Mouse (Mus musculus) heart, postnatal 14 days (tissue): Measurements from ENCODE around the gene Impg1. TPM values are rescaled to one million over a fixed set of nuclear protein-coding genes. Genes with fewer than 3 reads are reported as not detected.
"Not testable (repeated sequence)": the region's sequence is repeated elsewhere in the genome, so short reads cannot be mapped to it uniquely, and the experiment has no call there.

Experiments
- DNase-seq, 2 experiments: peaks; one replicate each; pipeline ENCODE4 v3.0.0; 2021 to 2022
- intact Hi-C: fragments of 180-260 bp; cut with DNase I; formaldehyde crosslinking; loops from one replicate; pipeline ENCODE4 v1.15.1; 2025
- total RNA-seq, 2 experiments: library from RNA; stranded (reverse); gene quantifications; 2 replicates each; pipeline ENCODE4 v1.2.3; 2021

Impg1 gene
- total RNA-seq, 2 experiments from 2014 or later: not detected

DNA sequence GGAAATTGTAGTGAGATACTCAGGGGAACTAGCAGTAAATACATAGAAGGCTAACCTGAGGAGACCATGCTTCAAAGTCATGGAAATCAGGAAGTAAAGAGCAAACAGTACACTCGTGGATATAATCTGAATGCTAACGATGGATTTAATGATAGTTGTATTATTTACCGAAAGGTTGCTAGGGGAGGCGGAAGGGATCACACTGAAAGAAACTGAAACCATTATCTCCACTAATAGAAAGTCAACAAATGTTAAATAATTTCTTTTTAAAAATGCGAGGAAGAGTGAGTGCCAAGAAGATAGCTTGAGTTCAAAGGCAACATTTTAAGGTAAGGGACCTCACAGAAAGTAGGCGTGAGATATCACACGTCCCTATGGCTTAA is 114.0 kb downstream of the Impg1 start:
- intact Hi-C loops: no loop called here
- DNase-seq: no peak

DNA sequence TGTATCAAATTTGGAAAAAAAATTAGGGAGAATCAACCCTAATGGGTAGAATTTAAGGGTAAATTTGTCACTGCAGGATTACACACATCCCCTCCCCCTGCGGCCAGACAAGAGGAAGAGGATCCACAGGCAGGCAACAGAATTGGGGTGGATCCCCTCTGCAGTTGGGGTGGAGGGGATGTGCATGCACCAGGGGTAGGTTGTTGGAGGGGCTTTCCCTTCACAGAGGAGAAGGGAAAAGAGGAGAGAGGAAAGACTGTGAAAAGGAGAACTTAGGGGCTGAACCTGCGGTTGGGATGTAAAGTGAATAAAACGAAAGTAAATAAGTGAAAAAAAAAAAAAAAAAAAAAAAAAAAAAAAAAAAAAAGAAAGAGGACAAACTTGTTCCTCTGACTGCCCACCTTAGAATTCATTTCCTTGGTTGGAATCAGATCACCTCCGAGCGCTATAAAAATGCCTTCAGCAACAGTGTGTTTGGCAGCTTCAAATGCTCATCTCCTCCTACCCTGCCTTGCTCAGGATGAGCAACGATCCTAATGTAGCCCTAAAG is 120.8 kb downstream of the Impg1 start:
- DNase-seq: no peak
- intact Hi-C loops: no loop called here

DNA sequence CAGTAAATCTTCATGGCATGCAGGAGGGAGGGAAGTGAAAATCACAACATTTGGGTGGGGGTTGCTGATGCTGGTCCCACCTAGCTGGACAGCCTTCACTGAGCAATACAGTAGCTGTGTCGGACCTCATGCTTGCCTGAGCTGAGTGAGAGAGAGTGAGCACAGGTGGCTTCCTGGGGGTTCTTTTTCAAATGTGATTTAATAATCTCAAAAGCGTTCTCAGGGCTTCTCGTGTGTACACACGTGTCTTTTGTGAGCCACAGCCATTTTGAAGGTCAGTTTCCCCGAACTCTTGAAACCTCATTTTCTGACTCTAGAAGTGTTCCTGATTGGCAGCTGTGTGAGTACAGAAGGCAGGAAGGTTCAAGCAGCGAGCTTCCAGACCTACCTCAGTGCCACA is 122.8 kb downstream of the Impg1 start:
- intact Hi-C loops: no loop called here
- DNase-seq: no peak

DNA sequence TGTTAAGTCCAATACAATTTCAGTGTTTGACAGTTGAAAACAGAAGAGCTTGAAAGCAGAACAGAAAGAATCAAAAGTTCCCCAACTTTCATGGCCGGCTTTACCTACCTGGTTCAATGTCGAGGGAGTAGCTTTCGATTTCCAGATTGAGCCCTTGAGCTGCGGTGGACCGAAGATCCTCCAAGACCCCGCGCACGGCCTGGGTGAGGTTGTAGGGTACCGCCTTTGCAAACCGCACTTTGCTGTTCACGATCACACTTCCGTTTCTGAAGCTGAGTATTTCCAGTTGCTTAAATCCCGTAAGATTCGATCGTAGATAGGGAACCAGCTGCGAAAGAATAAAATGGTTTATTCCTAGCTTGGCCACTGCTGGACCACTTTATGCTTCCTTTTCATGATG is 123.5 kb downstream of the Impg1 start:
- no peak for DNase-seq
- intact Hi-C loops: no loop called here

DNA sequence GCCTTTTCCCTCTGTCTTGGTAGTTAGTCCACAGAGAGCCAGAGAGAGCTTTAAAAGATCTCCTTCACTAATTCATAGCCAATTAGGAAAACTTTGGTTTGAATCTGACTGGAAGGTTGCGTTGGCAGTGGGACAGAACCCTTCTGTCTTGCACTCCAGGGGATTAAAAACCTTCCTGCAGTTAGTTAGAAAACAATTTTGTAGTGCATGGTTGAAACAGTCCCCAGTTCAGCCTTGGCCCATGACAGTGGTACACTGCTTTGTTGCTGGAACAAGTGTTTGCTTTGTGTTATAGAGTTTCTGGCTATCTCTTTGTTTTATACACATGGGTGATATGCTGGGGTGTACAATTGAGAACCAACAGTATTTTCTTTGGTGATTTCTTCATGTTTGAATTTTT is 124.4 kb downstream of the Impg1 start:
- intact Hi-C loops: no loop called here
- DNase-seq: no peak

DNA sequence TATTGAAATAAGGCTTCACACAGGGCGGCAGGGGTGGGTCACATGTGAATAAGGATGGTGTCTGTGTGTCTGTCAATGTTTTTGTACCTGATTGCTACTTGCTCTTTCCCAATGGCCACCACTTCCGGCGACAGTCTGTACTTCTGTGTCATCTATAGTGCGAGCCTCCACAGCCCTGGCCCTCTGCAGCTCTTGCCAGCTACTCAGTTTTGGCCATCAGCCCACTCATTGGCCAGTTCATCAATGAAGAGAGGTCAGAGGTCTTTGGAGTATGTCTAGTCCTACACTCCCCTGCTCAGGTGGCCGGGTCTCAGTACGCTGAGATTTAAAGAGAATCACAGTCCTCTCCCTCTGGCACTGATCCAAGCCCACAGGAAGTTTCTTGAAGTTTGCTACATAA is 127.3 kb downstream of the Impg1 start:
- intact Hi-C loops: loop anchor here (10.0 kb wide), 2 partner anchors 877 to 1287 kb away; no protein-coding TSS in a partner anchor
- DNase-seq: no peak

DNA sequence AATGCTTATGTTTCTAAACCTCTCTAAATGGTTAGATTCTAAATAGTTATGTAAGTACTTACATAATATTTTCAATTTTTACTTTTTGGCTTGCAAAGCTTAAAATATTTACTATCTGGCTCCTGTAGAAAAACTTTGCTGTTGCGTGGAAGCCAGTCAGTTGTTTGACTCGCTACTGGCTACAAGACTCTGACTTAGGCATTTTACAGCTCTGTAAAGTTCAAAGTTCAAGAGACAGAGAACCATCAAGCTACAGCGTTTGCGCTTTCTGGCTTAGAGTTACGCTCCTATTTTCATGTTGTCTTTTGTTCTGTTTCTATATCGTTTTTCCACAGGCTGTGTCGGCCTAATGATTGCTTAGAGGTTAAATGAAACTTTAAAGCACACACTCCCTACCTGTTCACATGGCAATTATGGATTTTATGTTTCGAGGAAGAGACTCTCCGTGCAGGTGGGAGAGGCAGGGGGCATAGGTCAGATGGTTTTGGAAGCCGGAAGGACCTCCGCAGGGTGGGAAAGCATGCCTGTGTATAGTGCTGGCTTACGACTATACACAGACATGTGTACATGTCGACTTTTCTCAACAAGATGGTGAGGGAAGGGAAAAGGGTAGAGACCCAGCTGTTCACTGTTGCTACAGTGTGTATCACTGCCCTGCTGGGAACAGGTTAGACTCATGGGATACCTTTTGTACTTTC is 129.5 kb downstream of the Impg1 start:
- intact Hi-C loops: loop anchor here (10.0 kb wide), 2 partner anchors 879 to 1289 kb away; no protein-coding TSS in a partner anchor

DNA sequence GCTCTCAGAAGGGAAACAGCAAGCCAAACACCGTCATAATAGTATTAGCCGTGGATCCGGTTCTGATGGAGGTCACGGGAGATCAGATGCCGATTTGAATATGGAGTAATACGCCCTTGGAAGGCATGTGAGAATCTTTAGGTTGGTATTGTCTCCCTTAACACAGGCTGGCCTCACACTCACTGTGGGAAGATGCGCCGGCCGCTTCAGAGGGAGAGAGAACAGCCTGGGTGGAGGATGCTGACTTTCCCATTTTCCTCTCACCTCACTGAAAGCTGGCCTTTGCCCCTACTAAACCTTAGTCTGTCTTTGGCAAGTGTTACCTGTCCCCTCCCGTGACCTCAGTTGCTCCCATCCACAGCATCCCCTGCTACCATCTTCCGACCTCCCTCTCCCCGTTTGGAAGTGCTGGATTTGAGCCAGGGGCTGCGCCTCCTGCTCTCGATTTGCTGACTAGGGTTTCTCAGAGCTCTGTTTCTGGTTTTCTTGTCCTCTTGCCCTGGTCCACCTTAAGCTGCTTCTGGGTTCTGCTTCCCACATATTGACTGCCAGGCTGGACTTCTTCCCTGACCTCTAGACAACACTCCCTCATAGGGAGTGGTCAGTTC is 131.2 kb downstream of the Impg1 start:
- intact Hi-C loops: loop anchor here (10.0 kb wide), 2 partner anchors 881 to 1291 kb away; no protein-coding TSS in a partner anchor

More for the DNA sequence above, 129.5 kb downstream of the Impg1 start:
- no peak for DNase-seq

DNA sequence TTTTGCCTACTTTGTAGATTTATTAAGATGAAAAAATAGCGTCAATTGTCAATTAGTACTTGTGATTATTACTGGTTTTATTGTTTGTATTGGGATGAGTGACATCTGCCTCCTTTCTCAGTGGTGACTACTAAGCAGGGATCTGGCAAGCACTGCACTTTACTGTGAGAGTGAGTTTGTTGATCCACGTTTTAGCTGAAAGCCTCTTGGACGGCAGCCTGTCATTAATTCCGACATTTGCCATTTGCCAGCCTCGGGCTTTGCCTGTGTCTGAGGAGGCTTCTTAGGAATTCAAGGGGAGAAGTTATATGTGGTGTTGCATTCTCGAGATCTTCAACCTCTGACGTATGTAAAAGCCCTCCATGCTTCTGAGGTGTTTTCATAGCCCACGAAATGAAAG is 131.8 kb downstream of the Impg1 start:
- no peak for DNase-seq
- intact Hi-C loops: loop anchor here (10.0 kb wide), 2 partner anchors 881 to 1291 kb away; no protein-coding TSS in a partner anchor

More for the DNA sequence above, 131.2 kb downstream of the Impg1 start:
- DNase-seq: peak in 1 of 2 experiments; percentile 4

DNA sequence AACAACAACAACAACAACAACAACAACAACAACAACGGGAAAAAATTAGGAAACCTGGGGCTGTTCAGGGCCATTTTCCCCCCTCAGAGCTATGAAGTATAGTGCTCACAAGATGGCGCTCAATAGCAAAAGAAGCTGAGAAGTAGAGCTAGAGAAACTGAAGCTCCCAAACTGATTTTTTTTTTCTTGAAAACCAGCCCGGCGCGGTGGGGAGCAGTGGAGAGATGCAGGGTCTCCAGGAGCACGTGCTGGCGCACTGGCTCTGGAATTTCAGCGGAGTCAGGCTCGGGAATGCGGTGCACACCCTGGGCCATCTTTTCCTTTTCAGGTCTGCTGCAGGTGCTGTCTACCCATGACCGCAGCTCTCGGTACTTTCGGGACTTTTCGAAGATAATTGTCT is 133.1 kb downstream of the Impg1 start:
- DNase-seq: peak; percentile 5 to 26
- intact Hi-C loops: loop anchor here (10.0 kb wide), 2 partner anchors 883 to 1293 kb away; no protein-coding TSS in a partner anchor

DNA sequence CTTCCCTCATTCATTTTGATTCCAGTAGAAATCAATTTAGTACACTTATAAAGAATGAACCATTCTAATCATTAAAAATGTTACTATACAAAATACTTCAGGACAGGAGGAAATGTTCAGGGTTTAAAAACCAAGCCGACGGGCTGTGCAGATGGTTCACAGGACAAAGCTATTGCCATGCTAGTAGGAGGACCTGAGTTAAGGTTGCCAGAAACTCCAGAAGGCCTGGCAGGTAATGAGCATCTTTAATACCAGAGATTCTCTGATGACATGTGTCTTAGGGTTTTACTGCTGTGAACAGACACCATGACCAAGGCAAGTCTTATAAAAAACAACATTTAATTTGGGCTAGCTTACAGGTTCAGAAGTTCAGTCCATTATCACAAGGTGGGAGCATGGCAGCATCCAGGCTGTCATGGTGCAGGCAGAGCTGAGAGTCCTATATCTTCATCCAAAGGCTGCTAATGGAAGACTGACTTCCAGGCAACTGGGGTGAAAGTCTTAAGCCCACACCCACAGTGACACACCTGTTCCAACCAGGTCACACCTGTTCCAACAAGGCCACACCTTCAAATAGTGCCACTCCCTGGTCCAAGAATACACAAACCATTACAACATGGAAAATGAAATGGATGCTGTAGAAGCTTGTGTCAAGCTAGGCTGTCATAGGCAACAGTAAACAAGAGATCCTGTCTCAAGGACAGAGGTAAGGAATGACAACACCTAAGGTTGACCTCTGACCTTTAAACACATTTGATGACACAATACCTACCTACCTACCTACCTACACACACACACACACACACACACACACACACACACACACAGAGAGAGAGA is 144.0 kb downstream of the Impg1 start:
- DNase-seq, intact Hi-C loops: not testable (repeated sequence)

DNA sequence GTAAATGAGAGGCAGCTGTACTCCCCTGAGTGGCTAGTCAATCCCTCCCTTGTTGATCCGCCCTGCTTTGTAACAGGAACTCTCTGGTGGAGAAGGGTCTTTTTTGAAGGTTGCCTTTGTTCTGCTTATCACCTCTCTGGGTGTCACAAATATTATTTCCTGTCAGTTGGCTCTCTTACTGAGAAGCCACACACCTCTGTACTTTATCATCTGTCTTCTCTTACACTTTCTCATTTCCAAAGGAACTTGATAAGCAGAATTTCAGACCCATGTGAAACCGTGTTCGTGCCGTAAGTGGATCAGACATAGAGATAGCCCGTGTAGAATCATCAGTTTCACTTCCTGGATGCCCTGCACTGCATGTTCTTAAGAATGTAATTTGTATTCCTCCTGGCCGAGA is 147.3 kb downstream of the Impg1 start:
- intact Hi-C loops: no loop called here
- DNase-seq: no peak

DNA sequence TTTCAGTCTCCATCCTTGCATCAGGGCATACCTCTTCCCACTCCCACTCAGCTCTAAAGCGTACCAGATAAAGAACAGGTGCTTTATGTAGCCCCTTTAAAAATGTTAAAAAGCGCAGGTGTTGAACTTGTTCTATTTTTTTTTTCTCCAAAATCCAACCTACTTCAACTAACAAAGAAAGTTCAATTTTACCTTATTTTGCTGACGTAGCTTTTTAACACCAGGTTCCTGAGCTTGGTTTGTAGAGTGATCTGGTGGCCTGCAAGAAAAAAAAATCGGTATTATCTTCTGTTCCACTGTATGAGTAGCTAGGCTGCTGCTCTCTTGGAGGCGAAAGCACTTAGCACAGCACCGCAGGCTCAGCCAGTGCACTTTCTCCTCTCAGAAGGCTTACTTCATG is 149.4 kb downstream of the Impg1 start:
- intact Hi-C loops: no loop called here
- DNase-seq: no peak

DNA sequence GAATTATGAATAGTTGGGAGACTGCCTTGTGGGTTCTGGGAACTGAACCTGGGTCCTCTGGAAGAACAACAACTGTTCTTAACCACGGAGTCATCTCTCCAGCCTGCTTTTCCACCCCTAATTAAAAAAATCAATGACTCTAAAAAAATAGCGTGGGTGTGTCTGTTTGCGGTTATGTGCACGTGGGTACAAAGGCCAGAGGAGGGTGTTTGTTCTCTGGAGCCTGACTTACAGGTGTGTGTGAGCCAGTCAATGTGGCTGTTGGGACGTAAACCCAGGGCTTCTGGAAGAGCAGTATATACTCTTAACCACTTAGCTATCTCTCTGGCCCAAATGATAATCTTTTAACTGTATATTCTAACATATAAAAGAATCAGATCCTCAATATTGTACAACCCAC is 151.7 kb downstream of the Impg1 start:
- DNase-seq: no peak
- intact Hi-C loops: no loop called here

DNA sequence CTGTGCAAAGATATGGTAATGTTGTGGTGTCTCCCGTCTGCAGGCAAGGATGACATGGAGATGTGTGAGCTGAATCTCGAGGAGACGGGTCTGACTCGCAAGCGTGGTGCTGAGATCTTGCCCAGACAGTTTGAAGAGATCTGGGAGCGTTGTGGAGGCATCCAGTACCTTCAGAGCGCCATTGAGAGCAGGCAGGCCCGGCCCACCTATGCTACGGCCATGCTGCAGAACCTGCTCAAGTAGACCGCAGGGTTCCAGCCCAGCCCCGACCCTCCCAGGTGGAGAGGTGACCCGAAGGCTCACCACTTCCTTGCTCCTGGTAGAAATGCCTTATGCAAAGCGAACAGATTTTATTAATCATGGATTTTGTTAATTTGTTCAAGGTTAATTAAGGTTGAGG is 157.7 kb downstream of the Impg1 start:
- DNase-seq: no peak
- intact Hi-C loops: no loop called here

DNA sequence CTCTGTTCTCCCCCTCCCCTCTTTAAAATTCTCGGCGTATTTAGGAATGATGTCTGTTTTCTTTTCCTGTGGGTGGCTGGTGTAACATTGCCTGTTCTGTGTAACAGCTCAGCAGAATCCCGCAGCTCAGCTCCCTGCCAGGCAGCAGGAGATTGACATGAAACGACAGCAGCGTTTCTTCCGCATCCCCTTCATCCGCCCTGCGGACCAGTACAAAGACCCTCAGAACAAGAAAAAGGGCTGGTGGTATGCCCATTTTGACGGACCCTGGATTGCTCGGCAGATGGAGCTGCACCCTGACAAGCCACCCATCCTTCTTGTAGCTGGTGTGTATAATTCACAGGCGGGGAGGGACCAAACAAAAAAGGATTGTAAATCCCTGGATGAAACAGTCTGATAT is 158.4 kb downstream of the Impg1 start:
- intact Hi-C loops: no loop called here
- no peak for DNase-seq

DNA sequence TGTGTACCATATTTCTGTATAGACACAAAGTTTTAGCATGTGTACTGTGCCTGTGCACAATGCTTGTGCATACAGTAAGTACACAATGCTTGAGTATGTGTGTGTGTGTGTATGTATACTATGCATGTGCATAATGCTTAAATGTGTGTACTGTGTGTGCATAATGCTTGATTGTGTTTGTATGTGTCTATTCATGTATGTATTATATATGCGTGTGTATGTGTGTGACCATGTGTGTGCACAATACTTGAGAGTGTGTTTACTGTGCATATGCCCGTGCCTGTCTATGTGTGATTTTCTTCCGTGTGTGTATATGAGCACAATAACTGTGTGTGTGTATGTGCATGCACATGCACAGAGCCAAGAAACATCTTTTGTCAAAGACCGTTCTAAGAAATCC is 158.9 kb downstream of the Impg1 start:
- no peak for DNase-seq
- intact Hi-C loops: no loop called here

DNA sequence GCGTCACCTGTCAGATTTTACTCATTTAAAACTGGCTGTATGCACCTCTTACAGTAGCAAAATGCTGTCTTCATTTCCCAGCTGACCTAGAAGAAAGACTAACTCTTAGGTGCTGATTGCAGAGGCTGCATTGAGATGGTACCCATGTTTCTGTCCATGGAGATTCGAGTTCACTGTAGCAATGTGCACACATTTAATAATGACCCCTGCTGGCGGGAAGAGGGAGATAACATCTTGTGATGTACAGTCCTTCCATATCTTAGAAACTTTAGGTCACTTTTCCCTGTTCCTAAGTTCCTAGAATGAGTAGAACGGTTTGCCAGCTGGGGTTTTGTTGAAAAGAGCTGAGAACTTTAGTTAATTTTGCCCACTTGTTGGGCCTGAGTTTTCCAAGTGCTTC is 161.8 kb downstream of the Impg1 start:
- DNase-seq: peak in 1 of 2 experiments; percentile 15
- intact Hi-C loops: no loop called here

DNA sequence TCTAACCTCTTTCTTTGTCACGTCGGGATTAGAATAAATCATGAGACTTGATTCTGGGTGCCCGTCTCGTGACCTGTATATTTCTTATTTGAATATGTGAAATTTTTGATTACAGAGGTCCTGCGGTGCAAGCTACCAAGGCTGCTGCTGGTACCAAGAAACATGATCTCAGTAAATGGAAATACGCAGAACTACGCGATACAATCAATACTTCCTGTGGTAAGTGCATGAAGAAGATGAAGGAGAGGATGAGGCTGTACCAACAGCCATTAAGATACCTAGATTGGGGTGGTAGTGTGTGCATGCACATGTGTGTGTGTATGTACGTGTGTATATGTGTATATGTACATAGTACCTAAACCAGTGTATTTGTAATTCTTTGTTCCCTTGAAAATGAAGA is 166.2 kb downstream of the Impg1 start:
- intact Hi-C loops: no loop called here
- no peak for DNase-seq

DNA sequence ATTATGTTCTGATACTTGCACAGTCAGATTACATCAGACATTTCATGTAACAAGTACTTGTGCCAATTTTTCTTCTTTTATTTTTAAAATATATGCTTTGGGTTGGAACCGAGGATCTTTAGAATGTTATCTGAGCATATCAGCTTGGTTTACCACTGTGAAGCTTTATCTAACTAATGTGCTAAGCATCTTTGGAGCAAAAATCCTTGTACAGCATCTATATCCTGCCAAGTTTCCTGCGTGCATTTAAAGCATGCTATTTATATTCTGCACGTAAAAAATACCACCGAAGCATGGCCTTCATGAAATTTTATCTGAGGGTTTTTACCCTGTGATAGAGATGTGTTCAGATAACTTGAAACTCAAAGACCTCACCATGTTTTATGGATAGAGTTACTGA is 169.2 kb downstream of the Impg1 start:
- intact Hi-C loops: no loop called here
- DNase-seq: no peak

DNA sequence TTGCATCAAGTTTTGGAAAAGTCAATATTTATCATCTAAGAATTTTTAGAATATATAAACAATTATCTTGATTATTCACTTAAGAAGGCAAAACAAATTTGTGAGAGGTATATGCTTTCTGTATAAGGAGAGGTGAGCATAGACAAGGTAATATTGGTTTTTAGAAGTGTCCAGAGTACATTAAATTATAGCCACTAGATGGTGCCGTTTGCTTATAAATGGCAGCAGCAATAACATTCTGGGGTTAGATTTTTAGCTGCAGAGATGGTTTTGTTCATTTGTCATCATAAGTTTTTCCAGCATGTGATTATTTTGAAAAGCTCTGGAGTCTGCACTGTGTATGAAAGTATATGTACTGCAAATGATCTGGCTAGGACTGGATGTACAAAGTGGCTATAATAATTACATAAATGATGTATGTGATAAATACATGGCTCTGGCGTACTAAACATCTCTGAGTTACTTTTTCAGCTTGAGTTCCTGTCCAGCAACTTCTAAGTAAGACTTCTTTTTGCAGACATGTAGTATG is 172.2 kb downstream of the Impg1 start:
- intact Hi-C loops: no loop called here
- DNase-seq: no peak
